Mouse (Mus musculus) liver, postnatal 0 days (tissue): Measurements from ENCODE around the gene Wdr25. TPM values are rescaled to one million over a fixed set of nuclear protein-coding genes. Genes with fewer than 3 reads are reported as not detected.
A peak's percentile ranks its signal among the peaks of the same experiment; 100 is the strongest.

ENCODE experiments used
- ATAC-seq: fragments of 200-750 bp; cut with Nextera tagmentation; 2 replicates; pipeline ENCODE4 v1.8.0; 2017; ENCODE audit warnings: mild to moderate bottlenecking, moderate library complexity
- DNase-seq: peaks from one replicate; pipeline ENCODE4 v3.0.0-alpha.2; 2016
- H3K27ac ChIP-seq: fragments of 300-500 bp; sonication (generic); 2 replicates; pipeline ENCODE4 v1.5.1; 2014; ENCODE audit warnings: antibody characterized with exemption, moderate library complexity, mild to moderate bottlenecking, low read depth
- H3K27me3 ChIP-seq: fragments of 300-500 bp; sonication (generic); 2 replicates; pipeline ENCODE4 v1.6.1; 2014; ENCODE audit warnings: low read length, control low read depth, mixed read lengths; ENCODE audit not compliant: insufficient read depth
- H3K36me3 ChIP-seq: fragments of 300-500 bp; sonication (generic); replicated peaks from 2 replicates; pipeline ENCODE4 v1.6.1; 2014; ENCODE audit warnings: mild to moderate bottlenecking, control low read depth, low read length, moderate library complexity, mixed read lengths; ENCODE audit not compliant: insufficient read depth
- H3K4me1 ChIP-seq: fragments of 300-500 bp; sonication (generic); 2 replicates; pipeline ENCODE4 v1.6.1; 2014; ENCODE audit warnings: antibody characterized with exemption, mild to moderate bottlenecking, control low read depth; ENCODE audit not compliant: insufficient read depth
- H3K4me2 ChIP-seq: fragments of 300-500 bp; sonication (generic); 2 replicates; pipeline ENCODE4 v1.6.1; 2014; ENCODE audit warnings: low read depth, mild to moderate bottlenecking, low read length, moderate library complexity, mixed read lengths
- H3K4me3 ChIP-seq: fragments of 300-500 bp; sonication (generic); 2 replicates; pipeline ENCODE4 v1.5.1; 2014; ENCODE audit warnings: low read depth, low read length
- H3K9ac ChIP-seq: fragments of 300-500 bp; sonication (generic); replicated peaks from 2 replicates; pipeline ENCODE4 v1.6.1; 2014; ENCODE audit warnings: mild to moderate bottlenecking, moderate library complexity
- H3K9me3 ChIP-seq: fragments of 300-500 bp; sonication (generic); 2 replicates; pipeline ENCODE4 v1.6.1; 2016; ENCODE audit warnings: mild to moderate bottlenecking, control low read depth, low read length, mixed read lengths
- CTCF ChIP-seq: sonication (generic); IDR thresholded peaks from 2 replicates; pipeline ENCODE4 v1.5.1; 2016; ENCODE audit warnings: antibody characterized with exemption, low read depth
- EP300 ChIP-seq: IDR thresholded peaks from 2 replicates; pipeline ENCODE4 v1.6.1; 2016; ENCODE audit warnings: antibody characterized with exemption, low read depth, mild to moderate bottlenecking
- WGBS: fragments of 180-500 bp; shearing (Covaris S2); extraction: QIAGEN DNeasy Blood & Tissue Kit; methylation state at CpG from one replicate; pipeline ENCODE4 v1.1.7; 2014; ENCODE audit not compliant: insufficient replicate concordance; 5-methylcytosine and 5-hydroxymethylcytosine counted together
- polyA plus RNA-seq: library from polyadenylated mRNA; unstranded; fragments of >200 nt; fragmentation: Nextera tagmentation; extraction: Ambion mirVana; gene quantifications from 2 replicates; pipeline ENCODE4 v1.2.1, GENCODE M21; 2015

The Wdr25 gene
- polyA plus RNA-seq, 1 experiment from 2014 or later: 2.6 TPM

GRCm38 (mm10) chr12:108887077-108887476 is 6.4 kb upstream of the Wdr25 start:
- H3K27me3 ChIP-seq: no peaks in the 10 kb centered on the region
- 72% methylated on average over 4 of the region's 4 CpGs for WGBS
- H3K9ac ChIP-seq: no peak overlapping the region
- TF ChIP-seq EP300: no peak
- TF ChIP-seq CTCF: no peak
- DNase-seq (peak; percentile 40), ATAC-seq (peak; percentile 93)
- no peaks in the 10 kb centered on the region for H3K9me3 ChIP-seq
- H3K4me3 ChIP-seq: no peak overlapping the region
- H3K36me3 ChIP-seq: peaks cover 31% of the 10 kb centered on the region
- no peak overlapping the region for H3K4me2 ChIP-seq
- 0 out of 2 replicates have a peak, but pooled peaks cover 7% of the 10 kb centered on the region for H3K4me1 ChIP-seq
- H3K27ac ChIP-seq: no peak overlapping the region

- Histone ChIP-seq H3K9ac (no peak overlapping the region), H3K9me3 (no peaks in the 10 kb centered on the region), H3K36me3 (peaks cover 24% of the 10 kb centered on the region), H3K4me3 (no peak overlapping the region), H3K27me3 (no peaks in the 10 kb centered on the region), H3K4me2 (no peak overlapping the region), H3K4me1 (0 out of 2 replicates have a peak, but pooled peaks cover 13% of the 10 kb centered on the region), H3K27ac (no peak overlapping the region)
- no peak for DNase-seq
- TF ChIP-seq CTCF: no peak
- ATAC-seq: no peak
- WGBS: 73% methylated on average over 4 of the region's 4 CpGs
Measured at GRCm38 (mm10) chr12:108888632-108889031, 4.8 kb upstream of the Wdr25 start.

DNA sequence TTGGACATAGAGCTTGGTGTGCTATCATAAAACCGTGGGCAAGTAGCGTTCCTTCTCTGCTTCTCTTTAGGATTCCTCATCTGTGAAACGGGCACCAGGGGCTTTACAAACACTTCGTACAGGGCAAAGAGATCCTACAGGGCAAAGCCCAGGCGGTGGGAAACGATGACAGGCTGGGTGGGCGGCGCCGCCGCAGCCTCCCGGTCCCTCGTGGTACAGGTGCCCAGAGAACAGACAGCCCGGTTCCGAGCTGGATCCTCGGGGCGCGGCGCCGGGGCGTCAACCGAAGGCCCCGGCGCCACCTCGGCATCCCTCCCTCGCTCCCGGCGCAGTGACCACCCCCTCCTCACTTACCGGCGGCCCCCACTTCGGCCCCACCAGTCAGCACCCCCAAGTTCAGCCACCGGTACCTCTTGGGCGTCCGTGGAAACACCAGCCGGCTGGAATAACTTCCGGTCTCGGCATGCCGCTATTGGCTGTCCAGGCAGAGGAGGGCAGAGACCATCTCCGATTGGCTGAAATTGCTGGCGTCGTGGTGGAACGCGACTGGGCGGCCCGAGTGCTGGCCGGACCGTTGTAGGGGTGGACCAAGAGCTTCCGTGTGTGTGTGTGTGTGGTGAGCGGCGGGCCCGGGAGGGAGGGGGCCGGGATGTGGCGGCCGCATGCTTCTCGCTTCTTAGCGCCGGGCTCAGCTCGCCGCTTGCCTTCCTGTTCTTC is 442 bp downstream of the Wdr25 start, which contains the start of gene Wars:
Wars (minus strand) TSS at position 460 of the 717 bp plus-strand sequence.
- Histone ChIP-seq H3K4me1 (peaks cover 13% of the 10 kb centered on the region), H3K36me3 (peaks cover 2% of the 10 kb centered on the region; the same call in 1 of the 2 replicates), H3K9me3 (no peaks in the 10 kb centered on the region), H3K4me2 (peak within 1 kb of the TSS; percentile 97), H3K9ac (peak within 1 kb of the TSS; percentile 82), H3K27me3 (no peaks in the 10 kb centered on the region), H3K27ac (peak within 1 kb of the TSS; percentile 76), H3K4me3 (peak within 1 kb of the TSS; percentile 88)
- TF ChIP-seq EP300 (no peak), CTCF (no peak)
- DNase-seq: peak; percentile 96
- ATAC-seq: peak; percentile 100
- WGBS: under 1% methylated on average over 56 of the region's 58 CpGs

DNA sequence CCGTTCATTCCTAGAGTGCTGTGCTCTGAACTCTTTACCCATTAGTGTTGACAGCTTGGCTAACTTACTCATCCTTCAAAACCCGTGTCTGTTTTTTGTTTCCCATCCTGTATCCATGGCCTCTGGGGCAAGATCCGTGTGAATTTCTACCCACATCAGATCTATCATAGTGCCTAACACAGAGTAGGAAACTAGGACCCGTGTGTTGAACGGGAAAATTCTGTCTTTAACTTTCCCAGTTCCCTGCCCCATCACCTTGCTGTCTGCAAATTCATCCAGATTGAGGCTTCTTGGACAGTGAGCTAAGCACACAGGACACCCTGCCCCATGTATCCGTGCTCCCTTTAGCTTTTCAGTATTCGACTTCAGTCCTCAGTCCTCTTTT is 993 bp downstream of the Wdr25 start:
- ATAC-seq (peak; percentile 1), DNase-seq (no peak)
- peaks cover under 1% of the 10 kb centered on the region; the same call in 1 of the 2 replicates for H3K36me3 ChIP-seq
- 0 out of 2 replicates have a peak overlapping the region, but pooled peaks have one; percentile 1 for H3K27ac ChIP-seq
- WGBS: under 1% methylated on average over 7 of the region's 7 CpGs
- peak overlapping the region; percentile 88 for H3K4me3 ChIP-seq
- TF ChIP-seq CTCF: no peak
- TF ChIP-seq EP300: no peak
- H3K4me1 ChIP-seq: peaks cover 13% of the 10 kb centered on the region
- H3K4me2 ChIP-seq: peak overlapping the region; percentile 97
- no peaks in the 10 kb centered on the region for H3K9me3 ChIP-seq
- no peaks in the 10 kb centered on the region for H3K27me3 ChIP-seq
- peak overlapping the region; percentile 82 for H3K9ac ChIP-seq

DNA sequence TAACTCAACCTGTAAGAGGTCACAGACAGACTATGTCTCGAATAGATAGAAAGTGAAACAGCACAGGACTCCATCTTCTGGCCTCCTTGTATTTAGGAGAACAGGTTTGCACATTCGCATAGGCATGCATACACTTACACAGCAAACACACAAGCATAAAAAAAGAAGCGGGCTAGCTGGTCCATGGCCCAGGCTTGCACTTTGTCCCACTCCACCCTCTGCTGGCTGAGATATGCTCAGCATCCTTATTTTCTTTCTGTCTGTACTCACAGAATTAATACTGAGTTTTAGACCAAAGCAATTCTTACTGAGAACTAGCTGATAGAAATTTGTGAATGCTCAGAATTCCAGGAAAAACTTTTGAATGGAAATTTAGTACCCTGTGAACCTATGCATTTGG is 2.6 kb downstream of the Wdr25 start:
- Histone ChIP-seq H3K4me1 (peaks cover 13% of the 10 kb centered on the region), H3K9me3 (no peaks in the 10 kb centered on the region), H3K27ac (no peak overlapping the region), H3K9ac (no peak overlapping the region), H3K36me3 (no peaks in the 10 kb centered on the region; the same call in 1 of the 2 replicates), H3K4me3 (no peak overlapping the region), H3K27me3 (no peaks in the 10 kb centered on the region), H3K4me2 (no peak overlapping the region)
- peak; percentile 59 for TF ChIP-seq CTCF
- no peak for TF ChIP-seq EP300
- WGBS: 59% methylated on average over 3 of the region's 3 CpGs
- ATAC-seq (no peak), DNase-seq (no peak)

GRCm38 (mm10) chr12:108901346-108901745 is 7.9 kb downstream of the Wdr25 start:
- no peak; the same call in 1 of the 2 replicates for ATAC-seq

More at GRCm38 (mm10) chr12:108901346-108901745, 7.9 kb downstream of the Wdr25 start:
- Histone ChIP-seq H3K27me3 (no peaks in the 10 kb centered on the region), H3K36me3 (no peaks in the 10 kb centered on the region; the same call in 1 of the 2 replicates), H3K4me1 (no peaks in the 10 kb centered on the region), H3K27ac (no peak overlapping the region), H3K9me3 (no peaks in the 10 kb centered on the region), H3K9ac (no peak overlapping the region), H3K4me2 (no peak overlapping the region), H3K4me3 (no peak overlapping the region)
- no peak for DNase-seq
- TF ChIP-seq CTCF (no peak), EP300 (no peak)
- WGBS: 45% methylated on average over 5 of the region's 5 CpGs
